Comparison of ENCODE assay signal across 12 mouse cellular contexts in the genomic region with DNA sequence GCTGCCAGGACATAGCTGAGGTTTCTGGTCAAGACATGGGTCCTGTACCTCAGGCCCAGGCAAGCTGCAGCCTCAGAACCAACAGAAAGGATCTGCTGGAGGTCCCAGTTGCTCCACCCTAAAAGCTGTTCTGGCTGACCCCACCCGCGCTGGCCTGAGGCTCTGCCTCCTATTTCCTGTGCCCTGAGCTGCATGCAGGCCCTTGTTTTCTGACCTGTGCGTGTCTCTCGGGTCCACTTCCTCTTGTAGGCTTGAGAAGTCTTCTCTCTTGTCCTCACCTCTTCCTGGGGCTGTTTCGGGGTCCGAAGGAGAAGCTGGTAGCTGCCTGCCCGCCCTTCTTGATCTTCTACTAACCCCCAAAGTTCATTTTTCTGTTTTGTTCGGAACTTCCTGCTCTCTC. TPM values are rescaled to one million over a fixed set of nuclear protein-coding genes. Genes with fewer than 3 reads are reported as not detected.
DNase-seq lines count a peak whose midpoint lies in the region; ATAC-seq and TF ChIP-seq lines count a peak whose summit lies in the region.
"Had no signal": no experiment of that assay in that cellular context is flagged by ENCODE, and none has a peak within 500 bp of the region (broad histone marks: within the 10 kb centered on the region; RNA-seq: fewer than 3 reads in every experiment).

No protein-coding gene starts in this region.

- peaks cover 1% of the 10 kb centered on the region for H3K4me1 ChIP-seq in heart, adult 2 months (ENCODE audit: control insufficient read depth, insufficient read depth, low read length)
- peaks cover 8 to 30% of the 10 kb centered on the region in 2 experiments; a peak in 3 of 4 replicates for H3K4me1 ChIP-seq in CH12.LX (ENCODE audit: control insufficient read depth in 1 of 2, insufficient read depth in 2 of 2)
- H3K4me1 ChIP-seq in lung, postnatal 0 days (ENCODE audit: insufficient read depth, low read depth, low read length): no peaks in the 10 kb centered on the region

- TF ChIP-seq RAD21 in CH12.LX (IDR thresholded peaks at IDR 0.05; ENCODE audit: low read depth, low read length): no peak

- peak overlapping the region; percentile 38 for H3K27ac ChIP-seq in heart, adult 2 months
- H3K27ac ChIP-seq in CH12.LX (ENCODE audit: insufficient read depth, low read depth): peak overlapping the region; percentile 3; the same call in 1 of the 2 replicates
- H3K27ac ChIP-seq in lung, postnatal 0 days (ENCODE audit: low read length): no peak overlapping the region

- no peak for TF ChIP-seq POLR2A in heart, adult 2 months (IDR thresholded peaks at IDR 0.05; ENCODE audit: insufficient read depth, low read depth, low read length)
- TF ChIP-seq POLR2A in CH12.LX (IDR thresholded peaks at IDR 0.05; ENCODE audit: low read depth, low read length): peak; percentile 54

- dilution Hi-C loops in CH12.LX (cut with MboI; ENCODE audit: extremely low pct_ligation_motif_present, extremely low pct_unique_long_range_greater_than_20kb, low sequenced_read_pairs): no loop called here

- H3K27me3 ChIP-seq in heart, adult 2 months (ENCODE audit: control insufficient read depth, insufficient read depth, low read length): no peaks in the 10 kb centered on the region
- H3K27me3 ChIP-seq in CH12.LX (replicated peaks): peaks cover 3% of the 10 kb centered on the region
- no peaks in the 10 kb centered on the region for H3K27me3 ChIP-seq in lung, postnatal 0 days (replicated peaks; ENCODE audit: insufficient read depth, low read length)

- intact Hi-C loops in heart, adult 2 months (cut with DNase I): loop anchor here (5.0 kb wide), 1 partner anchor 149 kb away; no protein-coding TSS in a partner anchor

- 0 out of 2 replicates have a peak, but pooled peaks have one; percentile 23 for ATAC-seq in lung, postnatal 0 days
- ATAC-seq in activated CD4-positive, CD25-positive, alpha-beta regulatory T cell, adult 4 months: no peak

- TF ChIP-seq CTCF in heart, adult 2 months (IDR thresholded peaks at IDR 0.05): no peak
- TF ChIP-seq CTCF in CH12.LX (conservative IDR thresholded peaks at IDR 0.05 in 1 of 2, IDR thresholded peaks at IDR 0.05 in 1 of 2; ENCODE audit: low read depth in 2 of 2, low read length in 2 of 2): no peak
- TF ChIP-seq CTCF in lung, postnatal 0 days (IDR thresholded peaks at IDR 0.05): no peak

- DNase-seq in heart, adult 2 months: peak; percentile 42 to 49
- no peak for DNase-seq in heart, adult 8-10 months (ENCODE audit: low spot score)
- no peak for DNase-seq in CH12.LX (ENCODE audit: extremely low read depth)
- peak; percentile 51 for DNase-seq in kidney, adult 9 months
- DNase-seq in lung, postnatal 0 days (ENCODE audit: low spot score): no peak
- DNase-seq in thymus, postnatal 4 days: no peak
- no peak for DNase-seq in left cerebral cortex, adult 18-20 months (ENCODE audit: low spot score in 2 of 2)

- no peaks in the 10 kb centered on the region for H3K79me2 ChIP-seq in heart, adult 2 months (replicated peaks; ENCODE audit: control insufficient read depth, insufficient read depth, low read length)
- no peaks in the 10 kb centered on the region for H3K79me2 ChIP-seq in CH12.LX (replicated peaks; ENCODE audit: control insufficient read depth, extremely low read depth, insufficient read depth, poor library complexity, severe bottlenecking)

- no peak overlapping the region for H3K9ac ChIP-seq in heart, adult 2 months (ENCODE audit: low read depth, low read length)
- H3K9ac ChIP-seq in CH12.LX (ENCODE audit: insufficient read depth, low read depth): peak overlapping the region; percentile 44
- H3K9ac ChIP-seq in lung, postnatal 0 days (replicated peaks; ENCODE audit: low read depth): no peak overlapping the region

- in situ Hi-C loops in CH12.LX (cut with MboI; ENCODE audit: low pct_ligation_motif_present, low pct_unique_long_range_greater_than_20kb, low sequenced_read_pairs): loop anchor here (10.0 kb wide), 1 partner anchor 302 kb away; a partner anchor contains a TSS

- no peak overlapping the region for H3K4me3 ChIP-seq in heart, adult 2 months
- no peak overlapping the region for H3K4me3 ChIP-seq in CH12.LX (replicated peaks in 1 of 3; ENCODE audit: low read depth in 2 of 3, low read length in 2 of 3, poor library complexity in 1 of 3)
- no peak overlapping the region for H3K4me3 ChIP-seq in lung, postnatal 0 days (ENCODE audit: low read depth, low read length)
- H3K4me3 ChIP-seq: erythroblast, embryonic 14.5 days had no signal

- WGBS in heart, adult 2 months: 48% methylated on average over 8 of the region's 8 CpGs
- WGBS in lung, postnatal 0 days: 49% methylated on average over 8 of the region's 8 CpGs

- peaks cover 7% of the 10 kb centered on the region for H3K9me3 ChIP-seq in CH12.LX (replicated peaks; ENCODE audit: low read length)
- H3K9me3 ChIP-seq in lung, postnatal 0 days (ENCODE audit: low read length): no peaks in the 10 kb centered on the region

- H3K36me3 ChIP-seq in heart, adult 2 months (ENCODE audit: control insufficient read depth, insufficient read depth, low read length): no peaks in the 10 kb centered on the region
- H3K36me3 ChIP-seq in CH12.LX (replicated peaks in 1 of 2; ENCODE audit: control insufficient read depth in 1 of 2, insufficient read depth in 1 of 2, low read length in 1 of 2): no peaks in the 10 kb centered on the region
- no peaks in the 10 kb centered on the region for H3K36me3 ChIP-seq in lung, postnatal 0 days (ENCODE audit: insufficient read depth, low read length)

- no peak overlapping the region; the same call in 1 of the 2 replicates for H3K4me2 ChIP-seq in CH12.LX (ENCODE audit: insufficient read depth, low read depth, poor library complexity, severe bottlenecking)
- no peak overlapping the region for H3K4me2 ChIP-seq in lung, postnatal 0 days (replicated peaks; ENCODE audit: low read depth, low read length)

- no peak for TF ChIP-seq EP300 in heart, adult 2 months (IDR thresholded peaks at IDR 0.05; ENCODE audit: insufficient read depth, low read depth, low read length)
- no peak for TF ChIP-seq EP300 in CH12.LX (IDR thresholded peaks at IDR 0.05; ENCODE audit: low read length)
- no peak for TF ChIP-seq EP300 in lung, postnatal 0 days (IDR thresholded peaks at IDR 0.05)

TF ChIP-seq in CH12.LX, 34 proteins besides CTCF, POLR2A, EP300 and RAD21 (continues in another document):
- TF ChIP-seq GABPA (IDR thresholded peaks at IDR 0.05; ENCODE audit: insufficient replicate concordance, low read depth, low read length): no peak
- peak; percentile 61 for TF ChIP-seq ELF1 (IDR thresholded peaks at IDR 0.05; ENCODE audit: low read depth, low read length)
- no peak for TF ChIP-seq ZKSCAN1 (IDR thresholded peaks at IDR 0.05; ENCODE audit: borderline replicate concordance, low read depth, low read length)
- TF ChIP-seq ETS1 (conservative IDR thresholded peaks at IDR 0.05; ENCODE audit: low read depth, low read length): no peak
- TF ChIP-seq TBP (conservative IDR thresholded peaks at IDR 0.05; ENCODE audit: low read depth, low read length): no peak
- no peak for TF ChIP-seq CHD1 (IDR thresholded peaks at IDR 0.05; ENCODE audit: low read depth, low read length)
- TF ChIP-seq RCOR1 (conservative IDR thresholded peaks at IDR 0.05; ENCODE audit: low read depth, low read length): no peak
- TF ChIP-seq MYC (IDR thresholded peaks at IDR 0.05; ENCODE audit: low read depth, low read length): 0 out of 2 replicates have a peak, but pooled peaks have one; percentile 22
- TF ChIP-seq JUN (IDR thresholded peaks at IDR 0.05; ENCODE audit: insufficient read depth, low read depth, low read length): no peak
- TF ChIP-seq SIN3A (IDR thresholded peaks at IDR 0.05; ENCODE audit: low read length): no peak

RNA-seq across cellular contexts. Expression of a gene that starts 0.9 kb away (rescaled TPM):
- not detected for total RNA-seq in heart, adult 2 months (2021)
- polyA plus RNA-seq in heart, adult 2 months (2012; rRNA removed): 0.08 and 0.15 TPM in 2 replicates
- not detected for total RNA-seq in heart, adult 8-10 months (2022)
- total RNA-seq in CH12.LX (2012; rRNA removed) (0.34 TPM in 1 of 2 replicates, not detected in the other), CH12.LX (2014; rRNA removed) (not detected in 2 replicates)
- 0.46 TPM in 1 of 2 replicates, not detected in the other for polyA plus RNA-seq in CH12.LX (2012; ENCODE audit: insufficient read length, low read depth)
- 0.58 and 0.69 TPM in 2 replicates for polyA plus RNA-seq in lung, postnatal 0 days (2015; fragmentation: Nextera tagmentation; extraction: Ambion mirVana)
- not detected for polyA plus RNA-seq in activated CD4-positive, CD25-positive, alpha-beta regulatory T cell, adult 4 months (2017; shearing (Covaris generic))
- total RNA-seq in left cerebral cortex, adult 18-20 months (2021): not detected
- total RNA-seq: heart, postnatal 10 days had no signal
- polyA plus RNA-seq: limb, embryonic 11.5 days; neural tube, embryonic 14.5 days had no signal

RNA-seq across cellular contexts. Expression of a gene that starts 14.2 kb away (rescaled TPM):
- total RNA-seq in heart, adult 2 months (2021): not detected
- 0.04 and 0.09 TPM in 2 replicates for polyA plus RNA-seq in heart, adult 2 months (2012; rRNA removed)
- total RNA-seq in heart, adult 8-10 months (2022): not detected
- total RNA-seq in CH12.LX (2012; rRNA removed) (not detected in 2 replicates), CH12.LX (2014; rRNA removed) (not detected in 2 replicates)
- polyA plus RNA-seq in CH12.LX (2012; ENCODE audit: insufficient read length, low read depth): not detected in 2 replicates
- polyA plus RNA-seq in lung, postnatal 0 days (2015; fragmentation: Nextera tagmentation; extraction: Ambion mirVana): 0.20 and 0.25 TPM in 2 replicates
- not detected for polyA plus RNA-seq in activated CD4-positive, CD25-positive, alpha-beta regulatory T cell, adult 4 months (2017; shearing (Covaris generic))
- not detected for total RNA-seq in left cerebral cortex, adult 18-20 months (2021)
- polyA plus RNA-seq: erythroblast, embryonic 14.5 days had no signal

RNA-seq across cellular contexts. Expression of a gene that starts 26.1 kb away (rescaled TPM):
- 10 to 100 TPM; 72.3 to 84.9 TPM for total RNA-seq in heart, adult 2 months (2021)
- 59.9 and 78.7 TPM in 2 replicates for polyA plus RNA-seq in heart, adult 2 months (2012; rRNA removed)
- 10 to 100 TPM; 63.8 to 81.1 (median 74.3) TPM for total RNA-seq in heart, adult 8-10 months (2022)
- 118 and 148 TPM in 2 replicates for total RNA-seq in CH12.LX (2012; rRNA removed)
- 74.0 and 85.6 TPM in 2 replicates for total RNA-seq in CH12.LX (2014; rRNA removed)
- 324 and 364 TPM in 2 replicates for polyA plus RNA-seq in CH12.LX (2012; ENCODE audit: insufficient read length, low read depth)
- polyA plus RNA-seq in lung, postnatal 0 days (2015; fragmentation: Nextera tagmentation; extraction: Ambion mirVana): 74.0 and 82.5 TPM in 2 replicates
- 100 to 1,000 TPM; 136 to 148 TPM for polyA plus RNA-seq in activated CD4-positive, CD25-positive, alpha-beta regulatory T cell, adult 4 months (2017; shearing (Covaris generic))
- 100 to 1,000 TPM; 193 to 195 TPM for total RNA-seq in left cerebral cortex, adult 18-20 months (2021)

RNA-seq across cellular contexts. Expression of a gene that starts 26.8 kb away (rescaled TPM):
- total RNA-seq in heart, adult 2 months (2021): 10 to 100 TPM; 12.5 to 13.3 TPM
- 18.2 and 27.4 TPM in 2 replicates for polyA plus RNA-seq in heart, adult 2 months (2012; rRNA removed)
- total RNA-seq in heart, adult 8-10 months (2022): 10 to 100 TPM; 12.9 to 15.3 (median 13.3) TPM
- total RNA-seq in CH12.LX (2012; rRNA removed): 33.1 and 37.4 TPM in 2 replicates
- total RNA-seq in CH12.LX (2014; rRNA removed): 56.0 and 59.1 TPM in 2 replicates
- 60.7 and 63.3 TPM in 2 replicates for polyA plus RNA-seq in CH12.LX (2012; ENCODE audit: insufficient read length, low read depth)
- 63.0 and 67.5 TPM in 2 replicates for polyA plus RNA-seq in lung, postnatal 0 days (2015; fragmentation: Nextera tagmentation; extraction: Ambion mirVana)
- 10 to 100 TPM; 91.8 to 93.8 TPM for polyA plus RNA-seq in activated CD4-positive, CD25-positive, alpha-beta regulatory T cell, adult 4 months (2017; shearing (Covaris generic))
- total RNA-seq in left cerebral cortex, adult 18-20 months (2021): 10 to 100 TPM; 22.9 to 25.8 TPM

Comparison
In these comparisons a context has a peak if more than half of its experiments do, and no peak if none do; other contexts are left out.
1. DNase-seq: peak in heart, adult 2 months (2 of 2) and kidney, adult 9 months (single experiment); none in heart, adult 8-10 months (single experiment), CH12.LX (single experiment), lung, postnatal 0 days (single experiment), thymus, postnatal 4 days (single experiment) and left cerebral cortex, adult 18-20 months (0 of 2).